Mouse (Mus musculus) ES-Bruce4 (cell line): ENCODE data around the gene Myl3. TPM values are rescaled to one million over a fixed set of nuclear protein-coding genes. Genes with fewer than 3 reads are reported as not detected.

Source experiments
- H3K27ac ChIP-seq: 2 replicates; pipeline ENCODE4 v1.5.1; 2012; ENCODE audit warnings: low read length, inconsistent platforms; ENCODE audit not compliant: insufficient read depth
- H3K27me3 ChIP-seq: 2 replicates; pipeline ENCODE4 v1.6.1; 2012; ENCODE audit warnings: mild to moderate bottlenecking, low read length, inconsistent platforms; ENCODE audit not compliant: control insufficient read depth, poor library complexity, insufficient read depth, severe bottlenecking
- H3K36me3 ChIP-seq: 2 replicates; pipeline ENCODE4 v1.6.1; 2012; ENCODE audit warnings: inconsistent platforms, mild to moderate bottlenecking, low read length, moderate library complexity; ENCODE audit not compliant: control insufficient read depth, poor library complexity, insufficient read depth, severe bottlenecking
- H3K4me1 ChIP-seq: one replicate; pipeline ENCODE4 v1.8.1; 2011; ENCODE audit warnings: low read length; ENCODE audit not compliant: control insufficient read depth, insufficient read depth
- H3K4me3 ChIP-seq: 2 replicates; pipeline ENCODE4 v1.5.1; 2011; ENCODE audit warnings: low read depth, mild to moderate bottlenecking, low read length
- H3K9ac ChIP-seq: 2 replicates; pipeline ENCODE4 v1.6.1; 2012; ENCODE audit warnings: low read depth, mild to moderate bottlenecking, inconsistent platforms; ENCODE audit not compliant: poor library complexity, severe bottlenecking
- H3K9me3 ChIP-seq: replicated peaks from 2 replicates; pipeline ENCODE4 v1.6.1; 2012; ENCODE audit warnings: mild to moderate bottlenecking, low read length, inconsistent platforms; ENCODE audit not compliant: control insufficient read depth, poor library complexity, insufficient read depth, severe bottlenecking
- CTCF ChIP-seq: IDR thresholded peaks from one replicate; pipeline ENCODE4 v1.8.1; 2011; ENCODE audit warnings: low read depth, low read length
- EP300 ChIP-seq: IDR thresholded peaks from 2 replicates; pipeline ENCODE4 v1.6.1; 2011; ENCODE audit warnings: low read depth, low read length; ENCODE audit not compliant: insufficient read depth
- POLR2A ChIP-seq: IDR thresholded peaks from one replicate; pipeline ENCODE4 v1.8.1; 2011; ENCODE audit warnings: low read length; ENCODE audit not compliant: insufficient read depth
- polyA plus RNA-seq: library from polyadenylated mRNA; stranded (reverse); fragments of >200 nt; gene quantifications from 2 replicates; pipeline ENCODE4 v1.2.4, GENCODE M21; 2011; ENCODE audit warnings: low read depth; ENCODE audit not compliant: missing spikeins, insufficient read depth, insufficient read length

Myl3 gene
- polyA plus RNA-seq, 1 experiment, result 4.1 TPM

- Histone ChIP-seq H3K36me3 (no peaks in the 10 kb centered on the region), H3K4me3 (0 out of 2 replicates have a peak overlapping the region, but pooled peaks have one; percentile 17), H3K9ac (no peak overlapping the region), H3K27me3 (no peaks in the 10 kb centered on the region), H3K27ac (no peak overlapping the region), H3K9me3 (no peaks in the 10 kb centered on the region), H3K4me1 (no peaks in the 10 kb centered on the region)
- TF ChIP-seq POLR2A (no peak), CTCF (no peak), EP300 (no peak)
Measured at GRCm38 (mm10) chr9:110774403-110775268, 33.0 kb downstream of the Myl3 start.

GRCm38 (mm10) chr9:110775269-110776022 is 33.8 kb downstream of the Myl3 start:
- Histone ChIP-seq H3K27ac (no peak overlapping the region), H3K4me1 (no peaks in the 10 kb centered on the region), H3K9me3 (no peaks in the 10 kb centered on the region), H3K4me3 (no peak overlapping the region), H3K9ac (no peak overlapping the region), H3K27me3 (no peaks in the 10 kb centered on the region), H3K36me3 (no peaks in the 10 kb centered on the region)
- TF ChIP-seq POLR2A (no peak), CTCF (no peak), EP300 (no peak)

- no peaks in the 10 kb centered on the region for H3K4me1 ChIP-seq
- no peak for TF ChIP-seq CTCF
- no peak for TF ChIP-seq POLR2A
- no peak for TF ChIP-seq EP300
- H3K4me3 ChIP-seq, result no peak overlapping the region
- no peaks in the 10 kb centered on the region for H3K27me3 ChIP-seq
- no peaks in the 10 kb centered on the region for H3K36me3 ChIP-seq
- no peaks in the 10 kb centered on the region for H3K9me3 ChIP-seq
- no peak overlapping the region for H3K27ac ChIP-seq
- H3K9ac ChIP-seq, result no peak overlapping the region
Measured at GRCm38 (mm10) chr9:110778100-110778499, 36.4 kb downstream of the Myl3 start.

- Histone ChIP-seq H3K4me3 (no peak overlapping the region), H3K27ac (no peak overlapping the region), H3K9me3 (no peaks in the 10 kb centered on the region), H3K9ac (no peak overlapping the region), H3K36me3 (no peaks in the 10 kb centered on the region), H3K27me3 (no peaks in the 10 kb centered on the region), H3K4me1 (no peaks in the 10 kb centered on the region)
- TF ChIP-seq CTCF, result no peak
- no peak for TF ChIP-seq POLR2A
- TF ChIP-seq EP300, result no peak
Measured at GRCm38 (mm10) chr9:110778559-110778958, 36.9 kb downstream of the Myl3 start.

GRCm38 (mm10) chr9:110779242-110779913 is 37.7 kb downstream of the Myl3 start:
- Histone ChIP-seq H3K9me3 (no peaks in the 10 kb centered on the region), H3K9ac (no peak overlapping the region), H3K4me1 (no peaks in the 10 kb centered on the region)

More at GRCm38 (mm10) chr9:110779242-110779913, 37.7 kb downstream of the Myl3 start:
- H3K27me3 ChIP-seq, result no peaks in the 10 kb centered on the region
- no peak for TF ChIP-seq EP300
- TF ChIP-seq CTCF, result peak; percentile 48
- H3K36me3 ChIP-seq, result no peaks in the 10 kb centered on the region
- no peak overlapping the region for H3K27ac ChIP-seq
- H3K4me3 ChIP-seq, result no peak overlapping the region
